In genomic region chr9:53247516-53247915, GRCm38 (mm10) we compare ENCODE assay signal across 8 mouse cellular contexts. TPM values are rescaled to one million over a fixed set of nuclear protein-coding genes. Genes with fewer than 3 reads are reported as not detected.
DNase-seq lines count a peak whose midpoint lies in the region; ATAC-seq and TF ChIP-seq lines count a peak whose summit lies in the region.

No protein-coding gene starts in this region.

- H3K9ac ChIP-seq in hindbrain, embryonic 11.5 days (ENCODE audit: low read depth, low read length): peak overlapping the region; percentile 73

- H3K27me3 ChIP-seq in hindbrain, embryonic 11.5 days (ENCODE audit: control insufficient read depth, insufficient read depth, low read length): no peaks in the 10 kb centered on the region

- H3K4me1 ChIP-seq in lung, adult 2 months (ENCODE audit: control insufficient read depth, insufficient read depth, low read length): peaks cover 2% of the 10 kb centered on the region; the same call in 1 of the 2 replicates
- no peaks in the 10 kb centered on the region for H3K4me1 ChIP-seq in hindbrain, embryonic 11.5 days (replicated peaks; ENCODE audit: control insufficient read depth, insufficient read depth, low read length)

- TF ChIP-seq CTCF in lung, adult 2 months (IDR thresholded peaks at IDR 0.05; ENCODE audit: insufficient read depth, low read length): no peak

- no peak for DNase-seq in lung, adult 2 months
- DNase-seq in lung, postnatal 25 days (ENCODE audit: low spot score): no peak
- DNase-seq in c-Kit-positive CD71-negative TER-119-negative erythroid progenitor cells, embryonic 14.5 days (ENCODE audit: low read depth): peak; percentile 8
- no peak for DNase-seq in hindbrain, embryonic 11.5 days (ENCODE audit: low spot score)
- no peak for DNase-seq in embryo, embryonic 10 days (ENCODE audit: low spot score)
- no peak for DNase-seq in retina, postnatal 1 day
- no peak for DNase-seq in left cerebral cortex, postnatal 36 days (ENCODE audit: low spot score in 2 of 2)

- H3K4me2 ChIP-seq in hindbrain, embryonic 11.5 days (replicated peaks; ENCODE audit: low read depth, low read length): peak overlapping the region; percentile 92

- intact Hi-C loops in left cerebral cortex, postnatal 36 days (cut with DNase I): loop anchor here (5.0 kb wide), 2 partner anchors 290 to 420 kb away; partner anchors contain the start of genes Atm and Npat

- WGBS in lung, adult 2 months: 1% methylated on average over 23 of the region's 23 CpGs
- 1% methylated on average over 23 of the region's 23 CpGs for WGBS in hindbrain, embryonic 11.5 days

- H3K4me3 ChIP-seq in lung, adult 2 months (replicated peaks; ENCODE audit: extremely low read depth, low read depth, low read length): peak overlapping the region; percentile 88
- peak overlapping the region; percentile 85 for H3K4me3 ChIP-seq in hindbrain, embryonic 11.5 days (ENCODE audit: low read depth, low read length)

- peak; percentile 72 for ATAC-seq in hindbrain, embryonic 11.5 days (ENCODE audit: low FRiP score)
- peak; percentile 28 for ATAC-seq in megakaryocyte, adult 5-6 weeks (ENCODE audit: poor library complexity, severe bottlenecking)

- H3K9me3 ChIP-seq in hindbrain, embryonic 11.5 days (ENCODE audit: control insufficient read depth, low read length): no peaks in the 10 kb centered on the region

- no peaks in the 10 kb centered on the region for H3K36me3 ChIP-seq in hindbrain, embryonic 11.5 days (ENCODE audit: control insufficient read depth, insufficient read depth, low read length)

- no peak overlapping the region for H3K27ac ChIP-seq in hindbrain, embryonic 11.5 days (ENCODE audit: low read depth, low read length)

- no peak for TF ChIP-seq POLR2A in lung, adult 2 months (IDR thresholded peaks at IDR 0.05; ENCODE audit: borderline replicate concordance, extremely low read depth, low read depth, low read length)

RNA-seq across cellular contexts. Expression of gene Ddx10, which starts 0.3 kb away (rescaled TPM):
- 1.1 and 2.0 TPM in 2 replicates for polyA plus RNA-seq in lung, adult 2 months (2012; rRNA removed)
- polyA plus RNA-seq in hindbrain, embryonic 11.5 days (2014; fragmentation: Nextera tagmentation; extraction: Ambion mirVana): 33.5 and 34.2 TPM in 2 replicates
- 24.0 and 24.7 TPM in 2 replicates for total RNA-seq in megakaryocyte, adult 5-6 weeks (2015)
- 28.8 and 33.9 TPM in 2 replicates for total RNA-seq in megakaryocyte, adult 5-6 weeks (2017)
- total RNA-seq in left cerebral cortex, postnatal 36 days (2021): 10 to 100 TPM; 20.1 to 21.5 TPM

RNA-seq across cellular contexts. Expression of gene Exph5, which starts 54.0 kb away (rescaled TPM):
- polyA plus RNA-seq in lung, adult 2 months (2012; rRNA removed): 3.4 and 4.8 TPM in 2 replicates
- 0.66 and 1.7 TPM in 2 replicates for polyA plus RNA-seq in hindbrain, embryonic 11.5 days (2014; fragmentation: Nextera tagmentation; extraction: Ambion mirVana)
- total RNA-seq in megakaryocyte, adult 5-6 weeks (2015): not detected in 2 replicates
- 0.11 TPM in 1 of 2 replicates, not detected in the other for total RNA-seq in megakaryocyte, adult 5-6 weeks (2017)
- 10 to 100 TPM; 26.8 to 29.0 TPM for total RNA-seq in left cerebral cortex, postnatal 36 days (2021)

Comparison
In these comparisons a context has a peak if more than half of its experiments do, and no peak if none do; other contexts are left out.
1. RNA of gene Exph5, which starts 54.0 kb away (total RNA-seq): 26.8 to 29.0 TPM in left cerebral cortex, postnatal 36 days; 0.11 TPM in megakaryocyte, adult 5-6 weeks; every median in the first group is over 10 times any median in the second.